Mouse (Mus musculus) forebrain, embryonic 11.5 days (tissue): ENCODE measurements at regions not wholly inside any gene's neighbourhood (a gene's known extent, or its start where the extent isn't known, plus 50 kb on each side); places are given as distances from the start of the nearest gene placed in this dataset.

Source experiments
- ATAC-seq: fragments of 200-750 bp; cut with Nextera tagmentation; replicated peaks from 2 replicates; pipeline ENCODE4 v1.8.0; 2017; ENCODE audit warnings: moderate TSS enrichment; ENCODE audit not compliant: low FRiP score
- DNase-seq: peaks from one replicate; pipeline ENCODE4 v3.0.0-alpha.2; 2017; ENCODE audit warnings: low spot score
- H3K27ac ChIP-seq: fragments of 300-500 bp; sonication (generic); 2 replicates; pipeline ENCODE4 v1.5.1; 2014; ENCODE audit warnings: low read depth, low read length
- H3K27me3 ChIP-seq: fragments of 300-500 bp; sonication (generic); 2 replicates; pipeline ENCODE4 v1.6.1; 2014; ENCODE audit warnings: mild to moderate bottlenecking, low read length, mixed read lengths; ENCODE audit not compliant: control insufficient read depth, insufficient read depth
- H3K36me3 ChIP-seq: fragments of 300-500 bp; sonication (generic); 2 replicates; pipeline ENCODE4 v1.6.1; 2014; ENCODE audit warnings: mild to moderate bottlenecking, low read length, moderate library complexity, mixed read lengths; ENCODE audit not compliant: control insufficient read depth, insufficient read depth
- H3K4me1 ChIP-seq: fragments of 300-500 bp; sonication (generic); replicated peaks from 2 replicates; pipeline ENCODE4 v1.6.1; 2014; ENCODE audit warnings: low read length, mixed read lengths; ENCODE audit not compliant: control insufficient read depth, insufficient read depth
- H3K4me2 ChIP-seq: fragments of 300-500 bp; sonication (generic); 2 replicates; pipeline ENCODE4 v1.6.1; 2014; ENCODE audit warnings: low read depth, mild to moderate bottlenecking, low read length, moderate library complexity, mixed read lengths; ENCODE audit not compliant: severe bottlenecking
- H3K4me3 ChIP-seq: fragments of 300-500 bp; sonication (generic); 2 replicates; pipeline ENCODE4 v1.5.1; 2014; ENCODE audit warnings: low read depth, low read length
- H3K9ac ChIP-seq: fragments of 300-500 bp; sonication (generic); 2 replicates; pipeline ENCODE4 v1.6.1; 2014; ENCODE audit warnings: low read length
- H3K9me3 ChIP-seq: fragments of 300-500 bp; sonication (generic); 2 replicates; pipeline ENCODE4 v1.6.1; 2016; ENCODE audit warnings: low read length, mixed read lengths; ENCODE audit not compliant: control insufficient read depth
- WGBS: fragments of 180-500 bp; shearing (Covaris S2); extraction: QIAGEN DNeasy Blood & Tissue Kit; methylation state at CpG from one replicate; pipeline ENCODE4 v1.1.7; 2014; 5-methylcytosine and 5-hydroxymethylcytosine counted together

DNA sequence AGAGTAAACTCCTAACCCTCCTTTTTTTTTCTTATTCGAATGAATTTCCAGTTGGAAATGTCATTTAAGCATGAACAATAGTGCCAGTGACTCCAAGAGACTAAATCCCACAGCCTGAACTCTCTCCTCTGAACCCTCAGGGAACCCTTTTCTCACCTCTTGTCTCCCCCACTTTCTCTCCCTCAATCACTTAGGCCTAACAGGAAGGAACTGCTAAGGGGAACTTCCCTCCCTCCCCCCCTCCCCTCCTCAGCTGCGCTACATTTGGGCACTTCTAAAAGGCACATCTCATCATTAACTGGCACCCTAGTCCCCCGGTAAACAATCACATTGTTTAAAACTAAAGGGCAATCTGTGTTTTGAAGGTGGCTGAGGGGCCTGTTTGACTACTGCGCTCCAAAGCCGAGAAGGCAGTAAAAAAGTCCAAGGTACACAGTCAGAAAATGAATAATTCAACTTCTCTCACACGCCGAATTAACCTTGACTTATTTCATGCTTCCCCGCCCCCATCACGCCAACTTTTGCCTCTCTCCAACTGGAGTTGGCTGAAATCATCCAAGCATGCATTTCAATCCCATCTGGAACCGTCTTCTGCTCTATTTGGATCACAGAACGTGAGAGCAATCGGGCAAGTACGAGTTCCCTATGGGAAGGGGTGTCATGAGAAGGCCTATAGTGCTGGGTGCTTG lies 71.2 kb upstream of the Klf7 start:
- Histone ChIP-seq H3K4me3 (no peak overlapping the region), H3K9ac (no peak overlapping the region), H3K4me1 (peaks cover 15% of the 10 kb centered on the region), H3K4me2 (no peak overlapping the region), H3K27me3 (no peaks in the 10 kb centered on the region), H3K9me3 (no peaks in the 10 kb centered on the region), H3K36me3 (no peaks in the 10 kb centered on the region), H3K27ac (no peak overlapping the region)
- DNase-seq (peak; percentile 38), ATAC-seq (no peak)
- 52% methylated on average over 13 of the region's 13 CpGs for WGBS

DNA sequence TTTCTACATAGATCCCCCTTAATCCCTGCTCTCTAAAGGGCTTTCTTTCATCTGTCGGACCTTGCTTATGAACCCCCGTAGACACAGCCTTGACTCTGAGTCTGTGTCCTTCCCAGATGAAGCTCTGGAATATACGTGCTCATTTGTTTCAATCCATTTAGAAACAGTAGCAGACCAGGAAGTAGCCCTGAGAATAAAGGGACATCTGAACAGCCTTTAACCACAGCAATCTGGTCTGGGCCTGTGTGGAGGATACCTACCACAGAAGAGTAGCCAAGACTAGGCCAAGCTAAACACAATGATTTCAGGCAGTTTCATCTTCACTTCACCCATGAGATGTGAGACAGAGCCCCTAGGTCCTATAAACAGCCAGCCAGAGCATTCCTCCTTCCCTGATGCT lies 70.7 kb upstream of the Klf7 start:
- no peaks in the 10 kb centered on the region for H3K27me3 ChIP-seq
- DNase-seq (peak; percentile 26), ATAC-seq (no peak)
- H3K4me3 ChIP-seq, result no peak overlapping the region
- H3K36me3 ChIP-seq, result no peaks in the 10 kb centered on the region
- 72% methylated on average over 3 of the region's 3 CpGs for WGBS
- H3K9ac ChIP-seq, result no peak overlapping the region
- peaks cover 15% of the 10 kb centered on the region for H3K4me1 ChIP-seq
- H3K27ac ChIP-seq, result 0 out of 2 replicates have a peak overlapping the region, but pooled peaks have one; percentile 25
- H3K9me3 ChIP-seq, result no peaks in the 10 kb centered on the region
- H3K4me2 ChIP-seq, result no peak overlapping the region

DNA sequence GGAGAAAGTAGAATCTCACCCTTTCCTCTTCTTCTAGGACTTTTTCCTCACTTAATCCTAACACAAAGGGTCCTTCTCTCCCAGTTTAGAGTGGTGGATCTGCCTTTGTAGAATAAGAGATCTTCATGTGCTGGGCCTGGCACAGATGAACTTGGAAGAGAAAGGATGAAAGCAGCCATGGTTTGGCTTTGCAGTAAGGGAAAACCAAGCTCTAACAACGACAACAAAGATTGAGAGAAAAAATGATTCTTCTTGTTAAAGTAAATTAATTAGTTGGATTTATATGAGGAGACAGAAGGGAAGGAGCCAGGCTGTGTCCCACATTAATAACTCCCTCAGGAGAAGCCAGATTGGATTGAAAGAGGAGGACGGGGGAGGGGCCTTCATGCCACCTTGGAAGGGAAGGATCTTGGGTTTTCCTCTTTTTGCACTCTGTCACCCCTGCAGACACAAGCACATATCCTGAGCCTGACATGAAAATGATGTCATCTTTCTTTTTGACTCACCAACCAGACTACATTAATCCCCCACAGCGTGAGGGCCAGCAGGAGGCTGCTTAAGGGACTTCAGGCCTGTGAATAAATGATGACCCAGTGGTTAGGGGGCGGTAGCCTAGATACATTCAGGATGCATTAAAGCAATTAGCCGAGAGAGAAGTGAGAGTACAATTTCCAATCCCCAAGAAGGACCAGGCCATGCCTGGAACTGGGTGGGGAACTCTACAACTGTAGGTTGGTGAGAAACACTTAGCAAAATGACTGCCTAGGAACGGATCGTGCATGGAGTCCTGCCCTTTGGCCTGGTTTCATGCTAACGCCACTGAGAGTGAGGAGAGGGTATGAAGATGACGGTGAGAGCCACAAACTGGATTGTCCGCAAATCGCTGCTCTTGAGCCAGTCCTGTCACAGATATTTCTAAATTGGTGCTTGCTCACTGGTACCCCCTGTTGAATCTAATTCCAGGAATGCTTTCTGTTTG lies 69.4 kb upstream of the Klf7 start:
- peak; percentile 49 for DNase-seq
- WGBS, result 61% methylated on average over 11 of the region's 11 CpGs
- H3K36me3 ChIP-seq, result no peaks in the 10 kb centered on the region
- H3K9me3 ChIP-seq, result no peaks in the 10 kb centered on the region
- H3K4me2 ChIP-seq, result no peak overlapping the region
- peaks cover 15% of the 10 kb centered on the region for H3K4me1 ChIP-seq
- peak overlapping the region; percentile 2; the same call in 1 of the 2 replicates for H3K27ac ChIP-seq
- ATAC-seq, result peak; percentile 77
- H3K27me3 ChIP-seq, result no peaks in the 10 kb centered on the region
- no peak overlapping the region for H3K4me3 ChIP-seq
- no peak overlapping the region for H3K9ac ChIP-seq

DNA sequence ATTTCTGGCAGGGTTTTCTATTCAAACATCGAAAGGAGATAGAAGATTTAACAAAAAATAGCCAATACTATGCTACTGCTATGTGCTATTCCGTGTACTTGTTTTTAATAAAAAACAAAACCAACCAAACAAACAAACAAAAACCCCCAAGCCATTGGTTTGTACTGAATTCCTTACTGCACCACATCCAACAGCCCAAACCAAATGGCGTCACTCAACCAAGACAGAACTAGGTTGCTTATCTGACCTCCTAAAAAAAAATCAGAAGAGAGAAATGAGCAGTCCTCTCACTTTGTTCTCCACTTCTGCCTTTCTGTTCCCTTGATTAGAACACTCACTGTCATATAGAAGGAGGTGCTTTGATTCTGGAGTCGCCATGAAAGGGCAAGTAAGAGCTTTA lies 68.6 kb upstream of the Klf7 start:
- Histone ChIP-seq H3K36me3 (no peaks in the 10 kb centered on the region), H3K9me3 (no peaks in the 10 kb centered on the region), H3K4me3 (no peak overlapping the region), H3K27me3 (no peaks in the 10 kb centered on the region), H3K27ac (no peak overlapping the region), H3K4me1 (peaks cover 8% of the 10 kb centered on the region; the same call in 1 of the 2 replicates), H3K4me2 (no peak overlapping the region), H3K9ac (no peak overlapping the region)
- WGBS, result 83% methylated on average over 4 of the region's 4 CpGs
- no peak for ATAC-seq
- DNase-seq, result no peak

DNA sequence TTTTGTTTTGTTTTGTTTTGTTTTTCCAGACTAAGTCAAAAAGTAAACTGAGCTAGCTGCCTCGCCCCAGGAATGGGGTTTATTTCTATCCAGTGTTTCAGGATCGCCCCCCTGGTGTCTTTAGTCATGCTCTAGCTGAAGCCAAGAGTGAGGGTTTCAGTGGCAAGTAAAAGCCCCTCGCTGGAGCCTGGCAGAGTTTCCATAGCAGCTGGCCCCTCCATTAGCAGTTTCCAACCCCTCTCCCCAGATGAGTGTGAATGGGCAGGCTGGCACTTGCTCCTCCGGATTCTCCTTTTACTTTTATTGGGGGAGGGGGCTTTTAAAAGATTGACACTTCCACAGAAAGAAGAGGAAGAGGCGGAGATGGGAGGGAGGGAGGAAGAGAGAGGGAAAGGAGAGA lies 68.0 kb upstream of the Klf7 start:
- WGBS, result 20% methylated on average over 5 of the region's 5 CpGs
- H3K27me3 ChIP-seq, result no peaks in the 10 kb centered on the region
- H3K4me3 ChIP-seq, result no peak overlapping the region
- no peak for DNase-seq
- no peak overlapping the region for H3K27ac ChIP-seq
- no peak for ATAC-seq
- no peaks in the 10 kb centered on the region for H3K36me3 ChIP-seq
- no peak overlapping the region for H3K9ac ChIP-seq
- H3K4me1 ChIP-seq, result peaks cover 8% of the 10 kb centered on the region; the same call in 1 of the 2 replicates
- no peak overlapping the region for H3K4me2 ChIP-seq
- no peaks in the 10 kb centered on the region for H3K9me3 ChIP-seq

DNA sequence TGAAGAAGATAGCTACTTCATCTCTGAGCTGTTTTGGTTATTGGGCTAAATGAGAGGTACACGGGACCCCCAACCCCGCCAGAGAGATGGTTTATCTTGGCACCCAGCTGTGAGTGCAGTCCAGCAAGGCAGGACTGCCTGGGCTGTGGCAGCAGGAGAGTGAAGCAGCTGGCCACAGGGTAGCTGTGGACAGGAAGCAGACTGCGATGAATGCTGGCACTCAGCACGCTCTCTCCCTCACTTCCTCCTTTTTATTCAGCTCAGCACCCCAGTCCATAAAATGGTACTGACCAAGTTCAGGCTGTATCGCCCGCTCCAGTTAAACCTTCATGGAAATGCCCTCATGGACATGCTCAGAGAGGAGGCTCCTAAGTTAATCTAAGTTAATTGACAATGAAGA lies 67.4 kb upstream of the Klf7 start:
- Histone ChIP-seq H3K4me1 (peaks cover 8% of the 10 kb centered on the region; the same call in 1 of the 2 replicates), H3K36me3 (no peaks in the 10 kb centered on the region), H3K9me3 (no peaks in the 10 kb centered on the region), H3K27me3 (no peaks in the 10 kb centered on the region), H3K4me2 (no peak overlapping the region), H3K9ac (no peak overlapping the region), H3K4me3 (no peak overlapping the region), H3K27ac (no peak overlapping the region)
- DNase-seq (peak; percentile 45), ATAC-seq (no peak)
- WGBS, result 51% methylated on average over 6 of the region's 6 CpGs

DNA sequence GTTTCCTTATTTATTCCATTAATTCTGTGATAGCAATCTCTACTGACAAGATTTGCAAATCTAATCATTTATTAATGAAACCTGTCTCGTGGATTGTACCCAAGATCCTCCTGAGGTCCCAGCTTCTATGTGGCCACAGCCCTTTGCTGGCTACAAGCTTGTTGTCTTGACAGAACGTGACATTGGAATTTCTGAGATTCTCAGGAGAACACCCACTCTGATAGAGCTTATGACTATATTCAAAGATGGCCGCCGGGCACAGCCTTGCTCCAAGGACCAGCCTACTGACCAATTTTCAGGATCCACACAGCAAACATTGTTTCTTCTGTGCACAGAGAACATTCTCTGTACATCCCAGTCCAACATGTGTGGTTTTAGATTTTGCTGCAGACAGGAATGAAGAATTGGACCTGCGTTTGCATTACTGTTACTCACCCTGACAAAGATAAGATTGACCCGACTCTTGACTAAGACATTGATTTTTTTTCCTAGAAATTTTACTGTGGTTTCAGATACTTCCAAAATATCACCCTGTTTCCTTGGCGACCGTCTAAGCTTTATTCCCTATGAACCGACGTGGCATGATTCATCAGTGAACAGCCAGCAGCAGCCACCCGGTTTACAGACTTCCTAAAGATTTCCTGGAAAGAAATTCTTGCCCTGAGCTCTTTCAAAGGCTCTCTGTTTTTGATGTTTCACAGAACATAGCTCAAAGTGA lies 65.9 kb upstream of the Klf7 start:
- ATAC-seq (no peak), DNase-seq (peak; percentile 27)
- H3K4me3 ChIP-seq, result no peak overlapping the region
- no peaks in the 10 kb centered on the region for H3K27me3 ChIP-seq
- peaks cover 6% of the 10 kb centered on the region; the same call in 1 of the 2 replicates for H3K4me1 ChIP-seq
- 83% methylated on average over 11 of the region's 11 CpGs for WGBS
- H3K36me3 ChIP-seq, result no peaks in the 10 kb centered on the region
- no peak overlapping the region for H3K27ac ChIP-seq
- H3K9ac ChIP-seq, result no peak overlapping the region
- no peaks in the 10 kb centered on the region for H3K9me3 ChIP-seq
- no peak overlapping the region for H3K4me2 ChIP-seq

DNA sequence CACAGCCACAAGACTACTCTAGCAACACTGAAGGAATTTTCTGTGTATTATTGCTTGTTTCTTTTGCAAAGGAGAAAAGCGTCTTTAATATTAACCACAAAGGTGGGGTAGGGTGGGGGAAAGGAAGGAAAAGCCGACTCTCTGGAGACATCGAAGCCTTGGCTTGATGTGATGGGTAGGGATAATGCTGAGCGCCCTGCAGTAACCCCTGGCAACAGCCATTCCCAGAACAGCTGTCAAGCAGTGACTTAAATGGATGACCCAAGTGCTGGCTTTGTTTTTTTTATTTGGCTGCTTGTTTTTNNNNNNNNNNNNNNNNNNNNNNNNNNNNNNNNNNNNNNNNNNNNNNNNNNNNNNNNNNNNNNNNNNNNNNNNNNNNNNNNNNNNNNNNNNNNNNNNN lies 51.6 kb upstream of the Klf7 start:
- WGBS, result 68% methylated on average over 4 of the region's 4 CpGs
- H3K4me1 ChIP-seq, result no peaks in the 10 kb centered on the region; the same call in 1 of the 2 replicates
- no peak overlapping the region for H3K4me2 ChIP-seq
- no peaks in the 10 kb centered on the region for H3K9me3 ChIP-seq
- DNase-seq, result no peak
- no peak overlapping the region for H3K4me3 ChIP-seq
- H3K9ac ChIP-seq, result no peak overlapping the region
- ATAC-seq, result no peak
- no peaks in the 10 kb centered on the region for H3K36me3 ChIP-seq
- no peaks in the 10 kb centered on the region for H3K27me3 ChIP-seq
- H3K27ac ChIP-seq, result no peak overlapping the region
